Mouse (Mus musculus) MEL (cell line): ENCODE results near the gene Pik3r1. TPM values are rescaled to one million over a fixed set of nuclear protein-coding genes. Genes with fewer than 3 reads are reported as not detected.

Source experiments
- DNase-seq: peaks from one replicate; pipeline ENCODE4 v3.0.0; 2011; ENCODE audit warnings: low read depth, low spot score
- H3K27ac ChIP-seq: 2 replicates; pipeline ENCODE4 v1.5.1; 2012; ENCODE audit warnings: low read depth, mild to moderate bottlenecking, control low read depth, low read length, moderate library complexity; ENCODE audit not compliant: control insufficient read depth
- H3K27me3 ChIP-seq, 2 experiments: fragments of 150-350 bp in 1 of 2; sonication (generic) in 1 of 2; 2 replicates each; pipeline ENCODE4 v1.6.1; 2012; ENCODE audit warnings: low read length in 2 of 2, mild to moderate bottlenecking in 2 of 2, improper control_type of control experiment in 1 of 2, moderate library complexity in 1 of 2; ENCODE audit not compliant: insufficient read depth in 2 of 2, control insufficient read depth in 1 of 2
- H3K36me3 ChIP-seq, 2 experiments: 2 replicates each; pipeline ENCODE4 v1.6.1; 2012 to 2014; ENCODE audit warnings: low read length in 2 of 2, improper control_type of control experiment in 1 of 2, inconsistent platforms in 1 of 2, mild to moderate bottlenecking in 1 of 2; ENCODE audit not compliant: insufficient read depth in 2 of 2, control insufficient read depth in 1 of 2
- H3K4me1 ChIP-seq, 2 experiments: fragments of 150-350 bp in 1 of 2; sonication (generic) in 1 of 2; 2 replicates each; pipeline ENCODE4 v1.6.1; 2012; ENCODE audit warnings: low read length in 2 of 2, improper control_type of control experiment in 1 of 2, mild to moderate bottlenecking in 1 of 2; ENCODE audit not compliant: insufficient read depth in 2 of 2, control insufficient read depth in 1 of 2
- H3K4me3 ChIP-seq, 2 experiments: fragments of 150-350 bp in 1 of 2; sonication (generic) in 1 of 2; 2 replicates each; pipeline ENCODE4 v1.5.1; 2012; ENCODE audit warnings: low read depth in 2 of 2, low read length in 2 of 2, mild to moderate bottlenecking in 2 of 2, moderate library complexity in 2 of 2, control low read depth in 1 of 2, improper control_type of control experiment in 1 of 2; ENCODE audit not compliant: control insufficient read depth in 1 of 2, insufficient read depth in 1 of 2
- H3K79me2 ChIP-seq: 2 replicates; pipeline ENCODE4 v1.6.1; 2012; ENCODE audit warnings: mild to moderate bottlenecking, low read length, moderate library complexity; ENCODE audit not compliant: control insufficient read depth, poor library complexity, insufficient read depth
- H3K9ac ChIP-seq: 2 replicates; pipeline ENCODE4 v1.6.1; 2012; ENCODE audit warnings: low read depth, mild to moderate bottlenecking, control low read depth, low read length, moderate library complexity; ENCODE audit not compliant: control insufficient read depth, poor library complexity, severe bottlenecking
- H3K9me3 ChIP-seq: fragments of 150-350 bp; sonication (generic); replicated peaks from 2 replicates; pipeline ENCODE4 v1.6.1; 2012; ENCODE audit warnings: mild to moderate bottlenecking, low read length, improper control_type of control experiment, moderate library complexity; ENCODE audit not compliant: insufficient read depth
- CHD2 ChIP-seq: IDR thresholded peaks from 2 replicates; pipeline ENCODE4 v1.6.1; 2011; ENCODE audit warnings: low read length, improper control_type of control experiment
- EP300 ChIP-seq, 2 experiments: IDR thresholded peaks; 2 replicates each; pipeline ENCODE4 v1.6.1; 2011; ENCODE audit warnings: improper control_type of control experiment in 2 of 2, low read length in 2 of 2, low read depth in 1 of 2, mild to moderate bottlenecking in 1 of 2
- GATA1 ChIP-seq: IDR thresholded peaks from 2 replicates; pipeline ENCODE4 v1.6.1; 2011; ENCODE audit warnings: low read depth, low read length, improper control_type of control experiment
- KAT2A ChIP-seq: conservative IDR thresholded peaks from 2 replicates; pipeline ENCODE4 v1.6.1; 2012; ENCODE audit warnings: low read depth, low read length, improper control_type of control experiment, inconsistent platforms
- MAFK ChIP-seq: IDR thresholded peaks from 2 replicates; pipeline ENCODE4 v1.6.1; 2011; ENCODE audit warnings: low read depth, mild to moderate bottlenecking, low read length, improper control_type of control experiment, borderline replicate concordance
- MAX ChIP-seq: IDR thresholded peaks from 2 replicates; pipeline ENCODE4 v1.6.1; 2011; ENCODE audit warnings: low read length, improper control_type of control experiment
- MXI1 ChIP-seq: IDR thresholded peaks from 2 replicates; pipeline ENCODE4 v1.6.1; 2011; ENCODE audit warnings: mild to moderate bottlenecking, low read depth, low read length, improper control_type of control experiment
- MYB ChIP-seq: IDR thresholded peaks from 2 replicates; pipeline ENCODE4 v1.6.1; 2011; ENCODE audit warnings: mild to moderate bottlenecking, low read depth, low read length, improper control_type of control experiment
- MYC ChIP-seq: IDR thresholded peaks from 2 replicates; pipeline ENCODE4 v1.6.1; 2011; ENCODE audit warnings: low read depth, mild to moderate bottlenecking, low read length, improper control_type of control experiment, moderate library complexity
- NRF1 ChIP-seq: IDR thresholded peaks from 2 replicates; pipeline ENCODE4 v1.6.1; 2014; ENCODE audit warnings: low read depth, mild to moderate bottlenecking, inconsistent platforms, low read length, improper control_type of control experiment, moderate library complexity; ENCODE audit not compliant: poor library complexity, insufficient read depth, severe bottlenecking
- POLR2A ChIP-seq, 2 experiments: IDR thresholded peaks; 2 replicates each; pipeline ENCODE4 v1.6.1; 2011 to 2012; ENCODE audit warnings: low read length in 2 of 2, mild to moderate bottlenecking in 2 of 2, control low read depth in 1 of 2, improper control_type of control experiment in 1 of 2, low read depth in 1 of 2, moderate library complexity in 1 of 2; ENCODE audit not compliant: control insufficient read depth in 1 of 2, insufficient read depth in 1 of 2, poor library complexity in 1 of 2
- POLR2AphosphoS2 ChIP-seq: IDR thresholded peaks from 2 replicates; pipeline ENCODE4 v1.6.1; 2011; ENCODE audit warnings: low read length, improper control_type of control experiment
- POLR2AphosphoS5 ChIP-seq: IDR thresholded peaks from 2 replicates; pipeline ENCODE4 v1.6.1; 2012; ENCODE audit warnings: low read depth, borderline replicate concordance, mild to moderate bottlenecking, inconsistent platforms, low read length, moderate library complexity, mixed read lengths
- SIN3A ChIP-seq: IDR thresholded peaks from 2 replicates; pipeline ENCODE4 v1.6.1; 2012; ENCODE audit warnings: low read length, improper control_type of control experiment, inconsistent platforms
- SMC3 ChIP-seq: IDR thresholded peaks from 2 replicates; pipeline ENCODE4 v1.6.1; 2011; ENCODE audit warnings: low read depth, low read length, improper control_type of control experiment
- TAL1 ChIP-seq: IDR thresholded peaks from 2 replicates; pipeline ENCODE4 v1.6.1; 2012; ENCODE audit warnings: mild to moderate bottlenecking, inconsistent platforms, low read length, moderate library complexity, mixed read lengths
- TBP ChIP-seq: IDR thresholded peaks from 2 replicates; pipeline ENCODE4 v1.8.0; 2011; ENCODE audit warnings: low read depth, low read length, improper control_type of control experiment
- TCF12 ChIP-seq: IDR thresholded peaks from 2 replicates; pipeline ENCODE4 v1.6.1; 2014; ENCODE audit warnings: low read depth, mild to moderate bottlenecking, inconsistent platforms, low read length, improper control_type of control experiment, moderate library complexity
- UBTF ChIP-seq: IDR thresholded peaks from 2 replicates; pipeline ENCODE4 v1.6.1; 2012; ENCODE audit warnings: low read depth, mild to moderate bottlenecking, inconsistent platforms, low read length, improper control_type of control experiment, moderate library complexity, borderline replicate concordance; ENCODE audit not compliant: insufficient read depth
- USF2 ChIP-seq, 2 experiments: IDR thresholded peaks; 2 replicates each; pipeline ENCODE4 v1.6.1; 2011 to 2012; ENCODE audit warnings: improper control_type of control experiment in 2 of 2, low read length in 2 of 2, borderline replicate concordance in 1 of 2, inconsistent platforms in 1 of 2, low read depth in 1 of 2, mild to moderate bottlenecking in 1 of 2; ENCODE audit not compliant: insufficient read depth in 1 of 2
- ZC3H11A ChIP-seq: IDR thresholded peaks from 2 replicates; pipeline ENCODE4 v1.6.1; 2012; ENCODE audit warnings: low read depth, mild to moderate bottlenecking, inconsistent platforms, low read length, improper control_type of control experiment
- ZMIZ1 ChIP-seq: IDR thresholded peaks from 2 replicates; pipeline ENCODE4 v1.6.1; 2012; ENCODE audit warnings: low read depth, mild to moderate bottlenecking, inconsistent platforms, low read length, improper control_type of control experiment, moderate library complexity
- ZNF384 ChIP-seq: IDR thresholded peaks from 2 replicates; pipeline ENCODE4 v1.6.1; 2012; ENCODE audit warnings: low read depth, mild to moderate bottlenecking, inconsistent platforms, low read length, improper control_type of control experiment
- polyA plus RNA-seq, 2 experiments: library from polyadenylated mRNA; stranded (reverse) in 1 of 2; unstranded in 1 of 2; fragments of >175 nt in 1 of 2; fragments of >200 nt in 1 of 2; gene quantifications; 2 replicates each; pipeline versions ENCODE4 v1.2.1 to v1.2.4; 2012; ENCODE audit warnings: low replicate concordance in 2 of 2, low read depth in 1 of 2; ENCODE audit not compliant: insufficient read length in 2 of 2, insufficient read depth in 1 of 2, missing spikeins in 1 of 2
- total RNA-seq: library from RNA; depleted of rRNA; stranded (reverse); fragments of 300-350 nt; gene quantifications from 2 replicates; pipeline ENCODE4 v1.2.3, GENCODE M21; 2012

Gene Pik3r1
- total and polyA plus RNA-seq, 3 experiments = 23.8 to 116 (median 41.4) TPM

GRCm38 (mm10) chr13:101664010-101664409 is 104.0 kb downstream of the Pik3r1 start (continued):
- TF ChIP-seq USF2 (IDR thresholded peaks at IDR 0.05; ENCODE audit: borderline replicate concordance in 1 of 2, insufficient read depth in 1 of 2, low read depth in 1 of 2, low read length in 2 of 2) = no peak
- no peak for TF ChIP-seq MAFK
- peak; percentile 56; the same call in 1 of the 2 replicates for TF ChIP-seq MYC
- no peak for TF ChIP-seq UBTF
- TF ChIP-seq TCF12 = peak; percentile 41; the same call in 1 of the 2 replicates
- TF ChIP-seq SMC3 = no peak; the same call in 1 of the 2 replicates
- TF ChIP-seq CHD2 = no peak
- TF ChIP-seq MXI1 = peak; percentile 85
- TF ChIP-seq POLR2A (IDR thresholded peaks at IDR 0.05; ENCODE audit: control insufficient read depth in 1 of 2, insufficient read depth in 1 of 2, low read depth in 1 of 2, low read length in 2 of 2, poor library complexity in 1 of 2) = peak in 1 of 2 experiments; percentile 61; a peak in 1 of 4 replicates
- TF ChIP-seq, all 39 proteins: peak for 14

GRCm38 (mm10) chr13:101662900-101663299 is 105.1 kb downstream of the Pik3r1 start:
- Histone ChIP-seq H3K27me3 (no peaks in the 10 kb centered on the region), H3K9ac (no peak overlapping the region), H3K27ac (no peak overlapping the region), H3K79me2 (no peaks in the 10 kb centered on the region), H3K36me3 (peaks cover 0 to 44% of the 10 kb centered on the region in 2 experiments; a peak in 2 of 4 replicates), H3K4me3 (no peak overlapping the region), H3K9me3 (no peaks in the 10 kb centered on the region), H3K4me1 (peaks cover 12 to 44% of the 10 kb centered on the region in 2 experiments)
- TF ChIP-seq UBTF = no peak
- no peak for TF ChIP-seq SMC3
- no peak for TF ChIP-seq POLR2A (IDR thresholded peaks at IDR 0.05; ENCODE audit: control insufficient read depth in 1 of 2, insufficient read depth in 1 of 2, low read depth in 1 of 2, low read length in 2 of 2, poor library complexity in 1 of 2)
- no peak for TF ChIP-seq NRF1
- no peak for TF ChIP-seq CHD2
- no peak for TF ChIP-seq MYC
- no peak for TF ChIP-seq USF2 (IDR thresholded peaks at IDR 0.05; ENCODE audit: borderline replicate concordance in 1 of 2, insufficient read depth in 1 of 2, low read depth in 1 of 2, low read length in 2 of 2)
- TF ChIP-seq POLR2AphosphoS2 = no peak
- TF ChIP-seq ZC3H11A = no peak
- TF ChIP-seq ZNF384 = no peak
- TF ChIP-seq SIN3A = no peak
- TF ChIP-seq ZMIZ1 = no peak
- no peak for TF ChIP-seq MAX
- TF ChIP-seq TAL1 = no peak
- TF ChIP-seq KAT2A = no peak
- TF ChIP-seq TBP = no peak
- no peak for TF ChIP-seq POLR2AphosphoS5
- no peak for TF ChIP-seq MYB
- TF ChIP-seq EP300 (IDR thresholded peaks at IDR 0.05; ENCODE audit: low read depth in 1 of 2, low read length in 2 of 2) = no peak
- no peak for TF ChIP-seq GATA1
- no peak for DNase-seq
